Mouse (Mus musculus): ENCODE measurements at regions not wholly inside any gene's neighbourhood (a gene's known extent, or its start where the extent isn't known, plus 50 kb on each side); places are given as distances from the start of the nearest gene placed in this dataset.

GRCm38 (mm10) chr12:99096930-99097617, 176.7 kb downstream of the Ttc8 start:
- peak; percentile 54 to 56 for DNase-seq (ENCODE audit: low spot score in 2 of 2)

- no peak for DNase-seq (ENCODE audit: low spot score in 2 of 2)
Measured at GRCm38 (mm10) chr12:99097618-99098066, 177.3 kb downstream of the Ttc8 start.

GRCm38 (mm10) chr12:99099881-99100280, 179.5 kb downstream of the Ttc8 start:
- no peak for DNase-seq (ENCODE audit: low spot score in 2 of 2)

GRCm38 (mm10) chr12:99108616-99109015, 188.2 kb downstream of the Ttc8 start:
- no peak for DNase-seq (ENCODE audit: low spot score in 2 of 2)

- no peak for DNase-seq (ENCODE audit: low spot score in 2 of 2)
Measured at GRCm38 (mm10) chr12:99113781-99114180, 193.4 kb downstream of the Ttc8 start.

GRCm38 (mm10) chr12:99116491-99116890, 196.1 kb downstream of the Ttc8 start:
- no peak for DNase-seq (ENCODE audit: low spot score in 2 of 2)

- no peak for DNase-seq (ENCODE audit: low spot score in 2 of 2)
Measured at GRCm38 (mm10) chr12:99118381-99119115, 198.2 kb downstream of the Ttc8 start.

- DNase-seq (ENCODE audit: low spot score in 2 of 2), result no peak
Measured at GRCm38 (mm10) chr12:99119966-99120365, 199.6 kb downstream of the Ttc8 start.

GRCm38 (mm10) chr12:99123611-99124495, 203.5 kb downstream of the Ttc8 start:
- peak; percentile 46 to 91 for DNase-seq (ENCODE audit: low spot score in 2 of 2)

GRCm38 (mm10) chr12:99126129-99126528, 205.8 kb downstream of the Ttc8 start:
- no peak for DNase-seq (ENCODE audit: low spot score in 2 of 2)
